Mouse (Mus musculus) liver, embryonic 16.5 days (tissue): ENCODE measurements around the gene Akr1b8. TPM values are rescaled to one million over a fixed set of nuclear protein-coding genes. Genes with fewer than 3 reads are reported as not detected.
A peak's percentile ranks its signal among the peaks of the same experiment; 100 is the strongest.

ENCODE experiments used
- ATAC-seq: fragments of 200-750 bp; cut with Nextera tagmentation; 2 replicates; pipeline ENCODE4 v1.8.0; 2017; ENCODE audit warnings: low read depth, mild to moderate bottlenecking, moderate number of reproducible peaks, moderate library complexity
- H3K27ac ChIP-seq: fragments of 300-500 bp; sonication (generic); 2 replicates; pipeline ENCODE4 v1.5.1; 2014; ENCODE audit warnings: mild to moderate bottlenecking, low read length
- H3K27me3 ChIP-seq: fragments of 300-500 bp; sonication (generic); 2 replicates; pipeline ENCODE4 v1.6.1; 2014; ENCODE audit warnings: low read depth, low read length, mixed read lengths; ENCODE audit not compliant: control insufficient read depth, insufficient read depth
- H3K36me3 ChIP-seq: fragments of 300-500 bp; sonication (generic); 2 replicates; pipeline ENCODE4 v1.6.1; 2014; ENCODE audit warnings: mild to moderate bottlenecking; ENCODE audit not compliant: control insufficient read depth, insufficient read depth
- H3K4me1 ChIP-seq: fragments of 300-500 bp; sonication (generic); 2 replicates; pipeline ENCODE4 v1.6.1; 2014; ENCODE audit warnings: low read depth, low read length, mixed read lengths; ENCODE audit not compliant: control insufficient read depth
- H3K4me2 ChIP-seq: fragments of 300-500 bp; sonication (generic); 2 replicates; pipeline ENCODE4 v1.6.1; 2014; ENCODE audit warnings: low read depth, low read length, mixed read lengths
- H3K4me3 ChIP-seq: fragments of 300-500 bp; sonication (generic); 2 replicates; pipeline ENCODE4 v1.5.1; 2014; ENCODE audit warnings: low read depth, mild to moderate bottlenecking, low read length
- H3K9ac ChIP-seq: fragments of 300-500 bp; sonication (generic); 2 replicates; pipeline ENCODE4 v1.6.1; 2014; ENCODE audit warnings: low read depth, low read length
- H3K9me3 ChIP-seq: fragments of 300-500 bp; sonication (generic); replicated peaks from 2 replicates; pipeline ENCODE4 v1.6.1; 2016; ENCODE audit warnings: low read length; ENCODE audit not compliant: control insufficient read depth
- WGBS: fragments of 180-500 bp; shearing (Covaris S2); extraction: QIAGEN DNeasy Blood & Tissue Kit; methylation state at CpG from one replicate; pipeline ENCODE4 v1.1.7; 2014; ENCODE audit not compliant: insufficient replicate concordance; 5-methylcytosine and 5-hydroxymethylcytosine counted together
- polyA plus RNA-seq: library from polyadenylated mRNA; unstranded; fragments of >200 nt; fragmentation: Nextera tagmentation; extraction: Ambion mirVana; gene quantifications from 2 replicates; pipeline ENCODE4 v1.2.1, GENCODE M21; 2015

Akr1b8 gene
- polyA plus RNA-seq: 4.9 and 5.4 TPM in 2 replicates

GRCm38 (mm10) chr6:34353658-34354353, at the start of gene Akr1b8:
Gene Akr1b8 (plus strand): TSS chr6:34354119.
- Histone ChIP-seq H3K27ac (no peak within 1 kb of the TSS), H3K4me2 (peak within 1 kb of the TSS; percentile 30; the same call in 1 of the 2 replicates), H3K9ac (no peak within 1 kb of the TSS), H3K27me3 (no peaks in the 10 kb centered on the region), H3K4me3 (peak within 1 kb of the TSS; percentile 14; the same call in 1 of the 2 replicates), H3K4me1 (no peaks in the 10 kb centered on the region; the same call in 1 of the 2 replicates), H3K36me3 (no peaks in the 10 kb centered on the region), H3K9me3 (no peaks in the 10 kb centered on the region)
- 18% methylated on average over 16 of the region's 16 CpGs for WGBS
- no peak for ATAC-seq

GRCm38 (mm10) chr6:34304675-34305241, 49.2 kb upstream of the Akr1b8 start:
- no peaks in the 10 kb centered on the region for H3K4me1 ChIP-seq
- ATAC-seq: no peak
- no peak overlapping the region for H3K27ac ChIP-seq
- no peak overlapping the region for H3K4me3 ChIP-seq
- H3K9me3 ChIP-seq: no peaks in the 10 kb centered on the region
- H3K27me3 ChIP-seq: no peaks in the 10 kb centered on the region
- no peak overlapping the region for H3K4me2 ChIP-seq
- 53% methylated on average over 10 of the region's 10 CpGs for WGBS
- H3K9ac ChIP-seq: no peak overlapping the region
- no peaks in the 10 kb centered on the region for H3K36me3 ChIP-seq

DNA sequence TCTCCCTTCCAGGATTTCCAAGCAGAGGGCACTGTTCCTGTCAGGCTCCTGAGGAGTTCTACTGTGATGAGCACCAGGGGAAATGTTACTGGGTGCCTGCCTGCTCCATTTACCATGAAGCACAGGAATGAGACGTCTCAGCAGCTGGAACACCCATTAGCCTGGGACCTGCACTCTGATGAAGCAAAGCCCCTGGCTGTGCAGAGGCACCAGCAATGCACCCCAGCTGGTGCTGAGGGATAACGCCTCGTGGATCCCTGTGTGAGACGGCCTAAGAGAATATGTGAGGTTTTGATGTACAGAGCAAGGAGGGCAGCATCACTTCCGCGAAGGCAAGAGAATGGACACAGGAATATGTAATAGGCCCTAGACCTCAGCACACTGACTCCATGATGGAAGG, 47.1 kb upstream of the Akr1b8 start:
- Histone ChIP-seq H3K4me1 (no peaks in the 10 kb centered on the region), H3K9me3 (no peaks in the 10 kb centered on the region), H3K27me3 (no peaks in the 10 kb centered on the region), H3K36me3 (no peaks in the 10 kb centered on the region), H3K27ac (no peak overlapping the region), H3K4me2 (no peak overlapping the region), H3K4me3 (no peak overlapping the region), H3K9ac (no peak overlapping the region)
- no peak for ATAC-seq
- 78% methylated on average over 6 of the region's 6 CpGs for WGBS

GRCm38 (mm10) chr6:34309526-34309925, 44.4 kb upstream of the Akr1b8 start:
- H3K27ac ChIP-seq: no peak overlapping the region
- H3K4me3 ChIP-seq: no peak overlapping the region
- H3K9me3 ChIP-seq: no peaks in the 10 kb centered on the region
- H3K36me3 ChIP-seq: no peaks in the 10 kb centered on the region
- H3K27me3 ChIP-seq: no peaks in the 10 kb centered on the region
- H3K4me1 ChIP-seq: no peaks in the 10 kb centered on the region
- no peak for ATAC-seq
- WGBS: 79% methylated on average over 6 of the region's 6 CpGs
- no peak overlapping the region for H3K4me2 ChIP-seq
- H3K9ac ChIP-seq: no peak overlapping the region

DNA sequence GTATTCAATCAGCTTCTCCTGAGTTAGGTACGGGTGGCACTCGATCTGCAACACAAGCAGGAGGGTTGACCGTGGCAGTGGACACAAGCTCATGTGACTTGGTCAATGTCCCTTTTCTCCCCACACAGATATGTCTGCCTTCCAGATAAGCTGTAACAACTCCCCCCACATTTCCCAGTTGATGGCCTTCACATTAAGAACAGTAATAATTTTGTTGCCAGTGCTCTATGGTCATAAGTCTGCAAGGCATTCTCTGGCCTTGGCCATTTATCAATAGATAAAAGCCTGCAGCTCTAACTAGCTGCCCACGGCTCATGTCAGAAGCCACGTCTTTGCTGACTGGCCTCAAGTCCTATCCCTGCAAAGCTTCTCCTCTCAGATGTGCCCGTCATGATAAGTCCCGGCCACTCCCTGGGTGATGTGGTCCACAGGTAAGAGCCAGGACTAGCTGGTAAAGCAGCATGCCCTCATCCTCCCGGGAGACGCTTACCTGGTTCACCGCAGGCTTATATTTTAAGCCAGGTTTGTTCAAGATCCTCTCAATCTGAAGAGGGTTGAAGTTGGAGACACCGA, 43.8 kb upstream of the Akr1b8 start:
- ATAC-seq: no peak
- no peak overlapping the region for H3K4me3 ChIP-seq
- no peaks in the 10 kb centered on the region for H3K27me3 ChIP-seq
- no peaks in the 10 kb centered on the region for H3K9me3 ChIP-seq
- no peak overlapping the region for H3K4me2 ChIP-seq
- no peak overlapping the region for H3K27ac ChIP-seq
- WGBS: 78% methylated on average over 11 of the region's 11 CpGs
- H3K9ac ChIP-seq: no peak overlapping the region
- no peaks in the 10 kb centered on the region for H3K36me3 ChIP-seq
- H3K4me1 ChIP-seq: no peaks in the 10 kb centered on the region

- H3K4me1 ChIP-seq: no peaks in the 10 kb centered on the region; the same call in 1 of the 2 replicates
- no peak overlapping the region for H3K9ac ChIP-seq
- no peaks in the 10 kb centered on the region for H3K9me3 ChIP-seq
- H3K4me3 ChIP-seq: no peak overlapping the region
- H3K27ac ChIP-seq: no peak overlapping the region
- H3K36me3 ChIP-seq: no peaks in the 10 kb centered on the region
- H3K27me3 ChIP-seq: no peaks in the 10 kb centered on the region
- 77% methylated on average over 9 of the region's 9 CpGs for WGBS
- no peak for ATAC-seq
- H3K4me2 ChIP-seq: no peak overlapping the region
Measured at GRCm38 (mm10) chr6:34313386-34313785, 40.5 kb upstream of the Akr1b8 start.

DNA sequence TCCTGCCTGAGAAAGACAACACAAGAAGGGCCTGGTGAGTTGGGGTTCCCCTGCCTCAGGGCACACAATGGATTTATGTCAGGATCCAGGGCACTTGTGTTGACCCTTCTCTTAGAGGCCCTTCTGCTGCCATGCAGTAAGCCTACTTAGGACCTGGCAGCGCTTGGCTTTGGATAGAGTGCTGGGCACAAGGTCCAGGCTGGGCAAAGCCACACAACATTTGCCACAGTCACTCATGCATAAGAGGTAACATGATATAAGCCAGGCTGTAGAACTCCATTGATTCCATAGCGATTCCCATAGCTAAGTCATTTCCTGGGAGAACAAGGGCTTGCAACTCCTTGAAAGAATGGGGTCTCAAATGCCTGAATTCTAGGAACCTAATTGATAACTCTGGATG, 40.0 kb upstream of the Akr1b8 start:
- H3K4me2 ChIP-seq: no peak overlapping the region
- ATAC-seq: no peak
- H3K9me3 ChIP-seq: no peaks in the 10 kb centered on the region
- WGBS: 81% methylated on average over 2 of the region's 2 CpGs
- H3K4me3 ChIP-seq: no peak overlapping the region
- no peaks in the 10 kb centered on the region for H3K36me3 ChIP-seq
- no peaks in the 10 kb centered on the region; the same call in 1 of the 2 replicates for H3K4me1 ChIP-seq
- no peak overlapping the region for H3K9ac ChIP-seq
- no peak overlapping the region for H3K27ac ChIP-seq
- H3K27me3 ChIP-seq: no peaks in the 10 kb centered on the region

DNA sequence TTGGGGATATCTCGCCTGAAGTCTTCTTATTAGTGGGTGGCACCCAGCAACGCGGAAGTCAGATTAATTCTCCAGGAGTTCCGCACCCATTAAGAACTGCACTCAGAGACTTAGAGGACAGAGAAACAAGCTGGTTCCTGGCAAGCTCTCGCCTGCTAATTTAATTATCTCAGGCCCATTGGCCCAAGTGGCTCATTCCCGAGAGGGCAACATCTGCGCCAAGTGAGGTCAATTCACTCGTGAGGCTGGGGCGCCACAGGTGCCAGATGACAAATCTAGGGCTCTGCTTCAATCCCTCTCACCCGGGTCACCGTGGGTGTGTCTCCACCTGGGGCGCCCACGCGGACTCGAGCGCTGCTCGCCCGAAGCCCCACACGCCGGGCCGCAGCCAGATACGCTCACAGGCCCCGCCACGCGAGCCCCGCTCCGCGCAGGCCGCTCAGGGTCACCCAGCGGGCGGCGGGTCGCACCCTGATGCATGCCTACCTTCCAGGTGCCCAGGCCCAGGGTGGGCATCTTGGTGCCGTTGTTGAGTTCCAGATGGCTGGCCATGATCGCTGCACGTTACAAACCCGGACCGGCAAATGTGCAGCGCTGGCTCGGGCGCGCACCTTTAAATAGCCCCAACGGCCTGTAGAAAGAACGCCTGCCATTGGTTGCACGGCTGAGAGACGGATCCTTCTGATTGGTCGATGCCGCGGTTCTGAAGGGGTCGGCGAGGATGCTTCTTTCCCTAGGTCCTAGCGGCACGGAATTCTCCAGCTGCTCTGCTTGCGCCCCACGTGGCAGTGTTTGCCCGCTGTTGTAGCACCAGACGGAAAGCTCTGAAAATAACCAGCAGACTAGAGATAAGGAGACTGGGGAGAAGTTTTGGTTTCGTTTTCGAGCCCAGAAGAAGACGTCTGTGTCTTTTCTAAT, 36.8 kb upstream of the Akr1b8 start, which contains the start of gene Akr1b3:
Akr1b3 (minus strand) TSS at position 625 of the 918 bp plus-strand sequence.
- peak within 1 kb of the TSS; percentile 51 for H3K9ac ChIP-seq
- no peaks in the 10 kb centered on the region; the same call in 1 of the 2 replicates for H3K4me1 ChIP-seq
- peak; percentile 95 for ATAC-seq
- under 1% methylated on average over 60 of the region's 60 CpGs for WGBS
- no peaks in the 10 kb centered on the region for H3K9me3 ChIP-seq
- H3K4me2 ChIP-seq: peak within 1 kb of the TSS; percentile 77
- 0 out of 2 replicates have a peak within 1 kb of the TSS, but pooled peaks have one; percentile 17 for H3K27ac ChIP-seq
- no peaks in the 10 kb centered on the region for H3K27me3 ChIP-seq
- H3K4me3 ChIP-seq: peak within 1 kb of the TSS; percentile 75
- H3K36me3 ChIP-seq: no peaks in the 10 kb centered on the region
